Mouse (Mus musculus) olfactory bulb, adult 2 months (tissue): ENCODE data around the gene Cidec. TPM values are rescaled to one million over a fixed set of nuclear protein-coding genes. Genes with fewer than 3 reads are reported as not detected.

Source experiments
- H3K27ac ChIP-seq: fragments of 200-500 bp; 2 replicates; pipeline ENCODE4 v1.5.1; 2012; ENCODE audit warnings: low read depth, low read length; ENCODE audit not compliant: insufficient read depth
- H3K4me1 ChIP-seq: fragments of 200-500 bp; 2 replicates; pipeline ENCODE4 v1.6.1; 2012; ENCODE audit warnings: low read length; ENCODE audit not compliant: control insufficient read depth, insufficient read depth
- H3K4me3 ChIP-seq: fragments of 200-500 bp; 2 replicates; pipeline ENCODE4 v1.5.1; 2012; ENCODE audit warnings: mild to moderate bottlenecking, low read depth, low read length, moderate library complexity; ENCODE audit not compliant: insufficient read depth
- CTCF ChIP-seq: fragments of 200-500 bp; IDR thresholded peaks from 2 replicates; pipeline ENCODE4 v1.5.1; 2012; ENCODE audit warnings: low read depth, mild to moderate bottlenecking, low read length, moderate library complexity; ENCODE audit not compliant: insufficient read depth
- POLR2A ChIP-seq: fragments of 200-500 bp; IDR thresholded peaks from 2 replicates; pipeline ENCODE4 v1.6.1; 2012; ENCODE audit warnings: mild to moderate bottlenecking, low read depth, low read length, moderate library complexity; ENCODE audit not compliant: insufficient read depth
- WGBS: fragments of 180-500 bp; shearing (Covaris S2); methylation state at CpG from one replicate; pipeline ENCODE4 v1.1.7; 2018; 5-methylcytosine and 5-hydroxymethylcytosine counted together
- polyA plus RNA-seq: library from polyadenylated mRNA; stranded (reverse); fragments of >200 nt; gene quantifications from 2 replicates; pipeline ENCODE4 v1.2.4, GENCODE M21; 2012; ENCODE audit warnings: low replicate concordance; ENCODE audit not compliant: missing spikeins, insufficient read depth, insufficient read length

The Cidec gene
- polyA plus RNA-seq, 1 experiment: not detected

- WGBS: 79% methylated on average over 12 of the region's 12 CpGs
- Histone ChIP-seq H3K27ac (no peak overlapping the region), H3K4me1 (no peaks in the 10 kb centered on the region), H3K4me3 (no peak overlapping the region)
- TF ChIP-seq CTCF: no peak
- no peak for TF ChIP-seq POLR2A
Observed at GRCm38 (mm10) chr6:113404649-113405448, 30.7 kb downstream of the Cidec start.

DNA sequence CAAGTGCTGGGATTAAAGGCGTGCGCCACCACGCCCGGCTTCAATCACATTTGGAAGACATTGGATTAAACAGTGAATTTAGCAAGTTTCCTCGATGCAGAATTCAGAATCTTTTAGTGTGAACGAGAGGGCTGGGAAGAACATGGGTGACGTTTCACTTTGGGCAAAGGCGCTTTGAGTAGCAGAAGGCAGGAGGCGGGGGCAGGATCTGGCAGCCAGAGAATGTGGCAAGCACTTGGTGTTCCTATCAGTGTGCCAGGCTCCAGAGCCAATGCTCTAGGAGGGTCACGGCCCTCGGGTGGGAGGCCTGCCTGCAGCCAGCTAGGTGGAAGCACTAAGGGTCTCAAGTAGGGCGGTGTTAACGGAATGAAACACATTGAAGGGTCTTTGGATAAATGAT lies 33.5 kb downstream of the Cidec start:
- H3K4me3 ChIP-seq: no peak overlapping the region
- TF ChIP-seq POLR2A (no peak), CTCF (no peak)
- H3K27ac ChIP-seq: no peak overlapping the region
- 81% methylated on average over 13 of the region's 13 CpGs for WGBS
- no peaks in the 10 kb centered on the region for H3K4me1 ChIP-seq

- TF ChIP-seq CTCF: no peak
- no peak for TF ChIP-seq POLR2A
- no peak overlapping the region for H3K4me3 ChIP-seq
- H3K4me1 ChIP-seq: peaks cover 12% of the 10 kb centered on the region
- H3K27ac ChIP-seq: no peak overlapping the region
- WGBS: 88% methylated on average over 10 of the region's 10 CpGs
Observed at GRCm38 (mm10) chr6:113396270-113397030, 39.1 kb downstream of the Cidec start.

- WGBS: 95% methylated on average over 6 of the region's 6 CpGs
- TF ChIP-seq POLR2A (no peak), CTCF (no peak)
- Histone ChIP-seq H3K4me1 (peaks cover 12% of the 10 kb centered on the region), H3K4me3 (no peak overlapping the region), H3K27ac (no peak overlapping the region)
Observed at GRCm38 (mm10) chr6:113395501-113395900, 40.1 kb downstream of the Cidec start.

DNA sequence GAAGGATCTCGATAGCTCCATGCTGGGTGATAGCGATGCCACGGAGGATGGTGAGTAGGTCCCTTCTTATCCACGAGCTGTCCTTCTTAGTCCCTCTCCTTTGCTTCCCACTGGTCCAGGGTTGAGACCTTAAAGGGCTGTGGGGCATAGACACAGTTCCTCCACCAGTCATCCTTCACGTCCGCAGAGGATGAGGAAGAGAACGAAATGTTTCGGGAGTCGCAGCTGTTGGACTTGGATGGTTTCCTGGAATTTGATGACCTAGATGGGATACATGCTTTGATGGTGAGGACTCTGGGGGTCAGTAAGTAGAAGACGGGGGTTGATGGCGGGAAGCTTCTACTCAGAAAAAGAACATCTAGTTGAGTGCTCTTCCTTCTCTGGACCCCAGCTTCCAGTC lies 40.7 kb downstream of the Cidec start:
- Histone ChIP-seq H3K27ac (no peak overlapping the region), H3K4me3 (no peak overlapping the region), H3K4me1 (peaks cover 12% of the 10 kb centered on the region)
- TF ChIP-seq POLR2A (no peak), CTCF (no peak)
- 94% methylated on average over 11 of the region's 11 CpGs for WGBS

GRCm38 (mm10) chr6:113393951-113394350 lies 41.6 kb downstream of the Cidec start:
- Histone ChIP-seq H3K27ac (no peak overlapping the region), H3K4me1 (peaks cover 12% of the 10 kb centered on the region), H3K4me3 (no peak overlapping the region)
- WGBS: 90% methylated on average over 6 of the region's 6 CpGs
- no peak for TF ChIP-seq CTCF
- TF ChIP-seq POLR2A: no peak

DNA sequence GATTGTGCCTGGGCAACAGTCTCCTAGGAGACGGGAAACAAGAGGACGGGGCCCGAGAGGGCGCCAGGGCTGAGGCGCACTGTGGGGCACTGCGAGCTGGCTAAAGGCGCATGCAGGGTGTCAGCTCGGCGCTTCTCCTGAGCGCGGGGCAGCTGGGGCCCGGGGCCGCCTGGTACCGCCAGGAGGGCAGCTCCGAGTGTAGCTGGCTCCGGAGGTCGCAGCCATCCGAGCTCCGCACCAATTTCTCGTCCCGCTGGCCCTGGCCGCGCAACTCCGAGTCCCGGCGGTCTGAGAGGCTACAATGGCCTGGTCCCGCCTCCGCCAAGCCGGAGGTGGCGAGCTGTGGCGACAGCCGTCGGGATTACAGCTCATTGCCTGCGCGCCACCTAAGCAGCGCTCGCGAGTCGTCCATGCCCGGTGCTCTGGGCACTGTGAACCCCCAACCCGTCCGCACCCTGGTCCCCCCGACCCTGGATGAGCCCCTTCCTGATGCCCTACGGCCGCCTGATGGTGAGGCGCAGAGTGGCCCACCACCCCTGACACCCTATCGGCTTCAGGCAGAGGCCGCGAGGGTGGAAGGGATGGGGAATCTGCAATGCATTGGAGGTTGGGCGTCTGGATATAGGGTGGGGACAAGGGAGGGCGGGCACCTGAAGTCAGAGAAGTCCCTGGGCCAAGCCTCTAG lies 43.0 kb downstream of the Cidec start:
- Histone ChIP-seq H3K27ac (no peak overlapping the region), H3K4me1 (peaks cover 12% of the 10 kb centered on the region), H3K4me3 (peak overlapping the region; percentile 47)
- TF ChIP-seq POLR2A (no peak), CTCF (no peak)
- WGBS: 7% methylated on average over 51 of the region's 51 CpGs

GRCm38 (mm10) chr6:113392015-113392386 lies 43.6 kb downstream of the Cidec start:
- peak overlapping the region; percentile 47 for H3K4me3 ChIP-seq
- H3K4me1 ChIP-seq: peaks cover 12% of the 10 kb centered on the region
- H3K27ac ChIP-seq: no peak overlapping the region
- TF ChIP-seq POLR2A (no peak), CTCF (no peak)
- WGBS: 22% methylated on average over 10 of the region's 10 CpGs

GRCm38 (mm10) chr6:113390715-113391114 lies 44.8 kb downstream of the Cidec start:
- no peak overlapping the region for H3K27ac ChIP-seq
- H3K4me3 ChIP-seq: no peak overlapping the region
- 93% methylated on average over 3 of the region's 3 CpGs for WGBS
- peaks cover 12% of the 10 kb centered on the region for H3K4me1 ChIP-seq
- no peak for TF ChIP-seq POLR2A
- TF ChIP-seq CTCF: no peak
